Mouse (Mus musculus) stomach, postnatal 0 days (tissue): ENCODE measurements around the gene Hfe.

Experiments used
- CTCF ChIP-seq: IDR thresholded peaks from 2 replicates; pipeline ENCODE4 v1.5.1; 2016; ENCODE audit warnings: antibody characterized with exemption, low read depth, mild to moderate bottlenecking, moderate library complexity
- EP300 ChIP-seq: optimal IDR thresholded peaks from 2 replicates; pipeline ENCODE3; 2016; ENCODE audit warnings: antibody characterized with exemption

DNA sequence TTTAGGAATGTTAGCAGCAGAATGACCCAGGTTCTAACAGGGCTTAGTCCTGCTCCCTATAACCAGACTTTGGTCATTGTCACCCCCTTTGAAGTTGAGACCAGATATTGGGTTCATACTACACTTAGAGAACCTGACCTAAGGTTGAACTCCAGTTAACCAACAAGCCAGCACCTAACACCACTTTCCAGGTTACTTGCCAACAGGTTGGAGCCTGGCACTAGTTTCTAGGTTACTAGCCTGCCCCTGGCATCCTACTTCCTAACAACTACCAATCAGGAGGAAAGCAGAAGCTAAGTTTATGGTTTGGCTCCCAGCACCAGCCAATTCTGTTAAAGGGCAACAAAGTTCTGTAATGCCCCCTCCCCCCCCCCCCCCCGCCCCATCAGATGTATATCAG is 14.6 kb upstream of the Hfe start:
- TF ChIP-seq CTCF (no peak), EP300 (no peak)
